In the genomic region with DNA sequence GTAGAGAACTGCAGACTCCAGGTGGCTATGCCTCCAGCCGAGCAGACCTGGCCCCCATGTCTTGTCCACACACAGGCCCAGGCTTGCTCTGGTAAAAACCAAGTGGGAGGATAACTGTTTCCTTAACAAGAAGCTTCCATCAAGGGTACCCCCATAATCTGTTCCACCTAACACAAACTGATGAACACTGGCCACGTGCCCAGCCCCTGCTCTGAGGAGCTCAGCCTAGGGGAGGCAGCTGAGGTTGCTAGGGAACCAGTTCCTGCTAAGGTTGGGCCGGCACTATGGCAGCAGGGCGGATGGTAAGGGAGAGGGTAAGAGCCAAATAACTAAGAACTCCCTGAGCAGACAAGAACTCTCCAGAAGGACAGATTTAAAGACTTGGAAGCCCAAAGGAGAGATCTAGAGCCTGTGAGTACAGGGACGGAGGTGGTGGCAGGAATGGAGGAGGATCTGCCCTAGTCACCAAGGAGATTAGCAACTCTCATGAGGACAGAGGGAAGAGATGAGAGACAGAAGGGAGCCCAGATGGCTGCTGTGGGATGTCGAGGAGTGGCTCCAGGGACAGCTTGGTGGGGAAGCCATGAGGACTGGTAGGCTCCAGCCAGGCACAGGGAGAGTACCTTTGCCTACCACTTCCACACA, we compare ENCODE assay signal across 11 mouse cellular contexts. TPM values are rescaled to one million over a fixed set of nuclear protein-coding genes. Genes with fewer than 3 reads are reported as not detected.
DNase-seq lines count a peak whose midpoint lies in the region; TF ChIP-seq lines count a peak whose summit lies in the region.
"Had no signal": no experiment of that assay in that cellular context is flagged by ENCODE, and none has a peak within 500 bp of the region (broad histone marks: within the 10 kb centered on the region; RNA-seq: fewer than 3 reads in every experiment).

No protein-coding gene starts in this region.

- no peak for TF ChIP-seq CTCF in layer of hippocampus, adult 2 months (conservative IDR thresholded peaks at IDR 0.05)

- H3K27ac ChIP-seq in layer of hippocampus, adult 2 months, result peak overlapping the region; percentile 87
- H3K27ac ChIP-seq: embryonic facial prominence, embryonic 13.5 days; liver, embryonic 13.5 days had no signal

- H3K4me3 ChIP-seq in layer of hippocampus, adult 2 months, result no peak overlapping the region; the same call in 1 of the 2 replicates
- H3K4me3 ChIP-seq: embryonic facial prominence, embryonic 13.5 days; liver, embryonic 13.5 days had no signal

- DNase-seq in brain, adult 2 months (ENCODE audit: low read depth, low spot score), result peak; percentile 94
- DNase-seq in cerebellum, postnatal 10 days, result peak; percentile 75 to 78
- peak; percentile 80 to 88 for DNase-seq in layer of hippocampus, adult 2 months (ENCODE audit: low spot score in 2 of 2)
- peak; percentile 72 for DNase-seq in left cerebral cortex, postnatal 4 days
- no peak for DNase-seq in kidney, postnatal 4 days
- DNase-seq in embryo, embryonic 9.5 days (ENCODE audit: extremely low spot score), result no peak
- no peak for DNase-seq in heart, postnatal 10 days
- no peak for DNase-seq in urinary bladder, adult 18-20 months (ENCODE audit: low spot score in 2 of 2)
- DNase-seq: kidney, adult 18-20 months; liver, embryonic 13.5 days had no signal

- intact Hi-C loops in left cerebral cortex, postnatal 4 days (cut with DNase I), result no loop called here
- intact Hi-C loops in heart, postnatal 10 days (cut with DNase I), result no loop called here

RNA-seq across cellular contexts. Expression of a gene that starts 35.9 kb away (rescaled TPM):
- total RNA-seq in layer of hippocampus, adult 2 months (2021), result 100 to 1,000 TPM; 218 to 236 TPM
- total RNA-seq in left cerebral cortex, postnatal 4 days (2021), result 100 to 1,000 TPM; 101 to 117 TPM
- total RNA-seq in heart, postnatal 10 days (2021), result 1 to 10 TPM; 4.7 to 6.0 TPM

Comparison
In these comparisons a context has a peak if more than half of its experiments do, and no peak if none do; other contexts are left out.
1. DNase-seq: peak in brain, adult 2 months (single experiment), cerebellum, postnatal 10 days (2 of 2), layer of hippocampus, adult 2 months (2 of 2) and left cerebral cortex, postnatal 4 days (single experiment); none in kidney, postnatal 4 days (0 of 2), embryo, embryonic 9.5 days (single experiment), heart, postnatal 10 days (0 of 2) and urinary bladder, adult 18-20 months (0 of 2).
2. RNA of a gene that starts 35.9 kb away (total RNA-seq): 218 to 236 TPM in layer of hippocampus, adult 2 months and 101 to 117 TPM in left cerebral cortex, postnatal 4 days; 4.7 to 6.0 TPM in heart, postnatal 10 days; every median in the first group is over 10 times any median in the second.